In genomic region chr14:105528107-105528506, GRCm38 (mm10) we compare ENCODE assay signal across 27 mouse cellular contexts.
DNase-seq lines count a peak whose midpoint lies in the region; ATAC-seq and TF ChIP-seq lines count a peak whose summit lies in the region.
"Had no signal": no experiment of that assay in that cellular context is flagged by ENCODE, and none has a peak within 500 bp of the region (broad histone marks: within the 10 kb centered on the region; RNA-seq: fewer than 3 reads in every experiment).

No protein-coding gene starts in this region.

- intact Hi-C loops in gastrocnemius, adult 2 months (cut with DNase I): no loop called here

- H3K4me3 ChIP-seq in gastrocnemius, adult 2 months: no peak overlapping the region
- H3K4me3 ChIP-seq in embryonic facial prominence, embryonic 14.5 days (ENCODE audit: low read depth, low read length): no peak overlapping the region
- H3K4me3 ChIP-seq in limb, embryonic 13.5 days: no peak overlapping the region
- H3K4me3 ChIP-seq: erythroblast, embryonic 14.5 days; forebrain, embryonic 12.5 days; heart, embryonic 12.5 days; heart, embryonic 15.5 days had no signal

- TF ChIP-seq CTCF in gastrocnemius, adult 2 months (IDR thresholded peaks at IDR 0.05): no peak

- no peak overlapping the region for H3K9ac ChIP-seq in embryonic facial prominence, embryonic 14.5 days (ENCODE audit: low read depth, low read length)
- H3K9ac ChIP-seq in limb, embryonic 13.5 days: no peak overlapping the region
- H3K9ac ChIP-seq: forebrain, embryonic 12.5 days; heart, embryonic 12.5 days; heart, embryonic 15.5 days; hindbrain, embryonic 14.5 days had no signal

- H3K9me3 ChIP-seq in embryonic facial prominence, embryonic 14.5 days (ENCODE audit: control insufficient read depth, low read length): no peaks in the 10 kb centered on the region
- H3K9me3 ChIP-seq in limb, embryonic 13.5 days: no peaks in the 10 kb centered on the region
- H3K9me3 ChIP-seq: forebrain, embryonic 12.5 days; heart, embryonic 12.5 days; heart, embryonic 15.5 days had no signal

- ATAC-seq in embryonic facial prominence, embryonic 14.5 days (ENCODE audit: low read depth): no peak
- peak; percentile 57 for ATAC-seq in limb, embryonic 13.5 days (ENCODE audit: low FRiP score, low read depth)
- ATAC-seq: activated CD4-positive, CD25-positive, alpha-beta regulatory T cell, adult 4 months; CD4-positive, CD25-positive, alpha-beta regulatory T cell, adult 4 months; forebrain, embryonic 16.5 days; hindbrain, postnatal 0 days; inflammation-experienced regulatory T-cells, adult 6 months; intestine, embryonic 16.5 days had no signal

- H3K4me2 ChIP-seq in embryonic facial prominence, embryonic 14.5 days (ENCODE audit: low read depth, low read length): no peak overlapping the region
- no peak overlapping the region for H3K4me2 ChIP-seq in limb, embryonic 13.5 days (replicated peaks)
- H3K4me2 ChIP-seq: forebrain, embryonic 12.5 days; heart, embryonic 12.5 days; heart, embryonic 15.5 days; hindbrain, embryonic 14.5 days had no signal

- H3K27me3 ChIP-seq in embryonic facial prominence, embryonic 14.5 days (replicated peaks; ENCODE audit: control insufficient read depth, insufficient read depth, low read length): no peaks in the 10 kb centered on the region
- H3K27me3 ChIP-seq in limb, embryonic 13.5 days: no peaks in the 10 kb centered on the region
- H3K27me3 ChIP-seq: forebrain, embryonic 12.5 days; heart, embryonic 12.5 days; heart, embryonic 15.5 days had no signal

- H3K4me1 ChIP-seq in embryonic facial prominence, embryonic 14.5 days (ENCODE audit: control insufficient read depth, insufficient read depth, low read length): peaks cover 10% of the 10 kb centered on the region
- H3K4me1 ChIP-seq in limb, embryonic 13.5 days: peaks cover 12% of the 10 kb centered on the region
- H3K4me1 ChIP-seq: forebrain, embryonic 12.5 days; heart, embryonic 15.5 days had no signal

- H3K27ac ChIP-seq in gastrocnemius, adult 2 months: peak overlapping the region; percentile 24; the same call in 1 of the 2 replicates
- H3K27ac ChIP-seq in embryonic facial prominence, embryonic 14.5 days (replicated peaks; ENCODE audit: low read depth, low read length): peak overlapping the region; percentile 48; the same call in 1 of the 2 replicates
- no peak overlapping the region for H3K27ac ChIP-seq in limb, embryonic 13.5 days
- H3K27ac ChIP-seq: forebrain, embryonic 12.5 days; heart, embryonic 15.5 days; hindbrain, embryonic 14.5 days; hindbrain, postnatal 0 days had no signal

- H3K36me3 ChIP-seq in embryonic facial prominence, embryonic 14.5 days (ENCODE audit: control insufficient read depth, insufficient read depth, low read length): no peaks in the 10 kb centered on the region
- H3K36me3 ChIP-seq in limb, embryonic 13.5 days: no peaks in the 10 kb centered on the region
- H3K36me3 ChIP-seq: forebrain, embryonic 12.5 days; heart, embryonic 12.5 days; heart, embryonic 15.5 days had no signal

- DNase-seq in gastrocnemius, adult 2 months: no peak
- no peak for DNase-seq in gastrocnemius, postnatal 10 days
- DNase-seq in embryonic facial prominence, embryonic 14.5 days (ENCODE audit: low spot score): no peak
- peak; percentile 25 for DNase-seq in skeletal muscle tissue, adult 2 months (ENCODE audit: low read depth, low spot score)
- no peak for DNase-seq in MN1 (ENCODE audit: low spot score)
- DNase-seq: adrenal gland, adult 8-10 months; adrenal gland, postnatal 25 days; cerebellum, adult 11-12 months; cerebellum, adult 8-10 months; cerebellum, postnatal 10 days; cerebellum, postnatal 36 days; embryo, embryonic 11 days; heart, adult 18-20 months; heart, postnatal 14 days; heart, postnatal 4 days had no signal

- WGBS in embryonic facial prominence, embryonic 14.5 days: 55% methylated on average over 6 of the region's 6 CpGs
- WGBS in limb, embryonic 13.5 days: 47% methylated on average over 6 of the region's 6 CpGs
